In genomic region chr5:65435363-65435805, GRCm38 (mm10) we compare ENCODE assay signal across 9 mouse cellular contexts. TPM values are rescaled to one million over a fixed set of nuclear protein-coding genes. Genes with fewer than 3 reads are reported as not detected.
DNase-seq lines count a peak whose midpoint lies in the region; ATAC-seq and TF ChIP-seq lines count a peak whose summit lies in the region.
"Had no signal": no experiment of that assay in that cellular context is flagged by ENCODE, and none has a peak within 500 bp of the region (broad histone marks: within the 10 kb centered on the region; RNA-seq: fewer than 3 reads in every experiment).

No protein-coding gene starts in this region.

- no peaks in the 10 kb centered on the region for H3K27me3 ChIP-seq in heart, embryonic 14.5 days (ENCODE audit: control insufficient read depth, insufficient read depth, low read length)
- peaks cover 53% of the 10 kb centered on the region for H3K27me3 ChIP-seq in E14TG2a.4 (ENCODE audit: insufficient read depth, low read length)
- H3K27me3 ChIP-seq in forebrain, embryonic 10.5 days (ENCODE audit: poor library complexity, severe bottlenecking) = no peaks in the 10 kb centered on the region
- no peaks in the 10 kb centered on the region for H3K27me3 ChIP-seq in liver, embryonic 14.5 days (ENCODE audit: control insufficient read depth, insufficient read depth, low read length)

- no peak for ATAC-seq in heart, embryonic 14.5 days (ENCODE audit: insufficient number of reproducible peaks, insufficient read depth, low FRiP score, low read depth)
- no peak for ATAC-seq in liver, embryonic 14.5 days (ENCODE audit: insufficient read depth)

- under 1% methylated on average over 47 of the region's 47 CpGs for WGBS in heart, embryonic 14.5 days
- WGBS in forebrain, embryonic 10.5 days = under 1% methylated on average over 47 of the region's 47 CpGs
- 1% methylated on average over 42 of the region's 47 CpGs for WGBS in liver, embryonic 14.5 days (ENCODE audit: insufficient replicate concordance)

- no peak for TF ChIP-seq CTCF in E14TG2a.4 (conservative IDR thresholded peaks at IDR 0.05; ENCODE audit: low read length)
- no peak for TF ChIP-seq CTCF in liver, embryonic 14.5 days (IDR thresholded peaks at IDR 0.05; ENCODE audit: low read depth)

- TF ChIP-seq EP300 in liver, embryonic 14.5 days (IDR thresholded peaks at IDR 0.05; ENCODE audit: low read depth) = no peak

- H3K4me1 ChIP-seq in heart, embryonic 14.5 days (ENCODE audit: control insufficient read depth in 2 of 2, insufficient read depth in 2 of 2, low read length in 2 of 2) = peaks cover 3 to 22% of the 10 kb centered on the region in 2 experiments; a peak in 3 of 4 replicates
- H3K4me1 ChIP-seq in E14TG2a.4 (replicated peaks; ENCODE audit: low read depth, low read length) = peaks cover 22% of the 10 kb centered on the region
- peaks cover 26% of the 10 kb centered on the region for H3K4me1 ChIP-seq in forebrain, embryonic 10.5 days
- H3K4me1 ChIP-seq in liver, embryonic 14.5 days (replicated peaks; ENCODE audit: control insufficient read depth in 2 of 2, insufficient read depth in 2 of 2, low read length in 1 of 2) = peaks cover 4 to 13% of the 10 kb centered on the region in 2 experiments

- peak overlapping the region; percentile 61 to 68 for H3K27ac ChIP-seq in heart, embryonic 14.5 days (replicated peaks in 1 of 2; ENCODE audit: control insufficient read depth in 1 of 2, insufficient read depth in 1 of 2, low read depth in 2 of 2, low read length in 2 of 2)
- H3K27ac ChIP-seq in forebrain, embryonic 10.5 days = peak overlapping the region; percentile 85
- no peak overlapping the region for H3K27ac ChIP-seq in liver, embryonic 14.5 days

- 0 out of 2 replicates have a peak, but pooled peaks cover 4% of the 10 kb centered on the region for H3K36me3 ChIP-seq in heart, embryonic 14.5 days (ENCODE audit: control insufficient read depth, insufficient read depth, low read length)
- no peaks in the 10 kb centered on the region for H3K36me3 ChIP-seq in E14TG2a.4 (ENCODE audit: insufficient read depth, low read length)
- 0 out of 2 replicates have a peak, but pooled peaks cover 2% of the 10 kb centered on the region for H3K36me3 ChIP-seq in forebrain, embryonic 10.5 days (replicated peaks)
- no peaks in the 10 kb centered on the region for H3K36me3 ChIP-seq in liver, embryonic 14.5 days (replicated peaks; ENCODE audit: control insufficient read depth, insufficient read depth, low read depth)

- peak overlapping the region; percentile 75 for H3K9ac ChIP-seq in heart, embryonic 14.5 days (ENCODE audit: low read length)
- peak overlapping the region; percentile 66 for H3K9ac ChIP-seq in liver, embryonic 14.5 days (replicated peaks)

- no peak for DNase-seq in heart, adult 11 months
- no peak for DNase-seq in forebrain, embryonic 10.5 days (ENCODE audit: extremely low spot score, low spot score)
- DNase-seq in liver, embryonic 14.5 days (ENCODE audit: low read depth in 3 of 3, low spot score in 3 of 3) = peak in 1 of 3 experiments; percentile 17
- no peak for DNase-seq in frontal cortex, postnatal 10 days (ENCODE audit: low spot score in 2 of 2)
- DNase-seq in right cerebral cortex, adult 2 months (ENCODE audit: low spot score in 2 of 2) = no peak
- no peak for DNase-seq in left cerebral cortex, postnatal 25 days (ENCODE audit: low spot score in 2 of 2)

- H3K4me2 ChIP-seq in heart, embryonic 14.5 days (ENCODE audit: low read length) = peak overlapping the region; percentile 83
- H3K4me2 ChIP-seq in liver, embryonic 14.5 days (ENCODE audit: low read depth) = peak overlapping the region; percentile 81

- H3K9me3 ChIP-seq in heart, embryonic 14.5 days (ENCODE audit: control insufficient read depth, low read length) = no peaks in the 10 kb centered on the region
- H3K9me3 ChIP-seq in E14TG2a.4 (ENCODE audit: low read length) = no peaks in the 10 kb centered on the region
- no peaks in the 10 kb centered on the region for H3K9me3 ChIP-seq in forebrain, embryonic 10.5 days
- no peaks in the 10 kb centered on the region for H3K9me3 ChIP-seq in liver, embryonic 14.5 days (ENCODE audit: control insufficient read depth, low read length)

- intact Hi-C loops in left cerebral cortex, postnatal 25 days (cut with DNase I) = loop anchor here (2.0 to 5.0 kb wide), 2 partner anchors 57 to 101 kb away; partner anchors contain the start of genes Gm43552, Smim14 and Ube2k

- H3K4me3 ChIP-seq in heart, embryonic 14.5 days (ENCODE audit: control insufficient read depth in 1 of 2, insufficient read depth in 1 of 2, low read depth in 1 of 2, low read length in 2 of 2) = peak overlapping the region; percentile 59 to 92
- peak overlapping the region; percentile 90 for H3K4me3 ChIP-seq in E14TG2a.4 (replicated peaks; ENCODE audit: low read length)
- peak overlapping the region; percentile 87 for H3K4me3 ChIP-seq in forebrain, embryonic 10.5 days
- peak overlapping the region; percentile 73 to 82 for H3K4me3 ChIP-seq in liver, embryonic 14.5 days (ENCODE audit: insufficient read depth in 1 of 2, low read depth in 2 of 2, low read length in 2 of 2)

RNA-seq across cellular contexts. Expression of gene Ugdh, which starts 0.4 kb away (rescaled TPM):
- 48.7 and 59.8 TPM in 2 replicates for polyA plus RNA-seq in heart, embryonic 14.5 days (2014; fragmentation: Nextera tagmentation; extraction: Ambion mirVana)
- 62.9 and 64.5 TPM in 2 replicates for polyA plus RNA-seq in forebrain, embryonic 10.5 days (2016; fragmentation: Nextera tagmentation; extraction: Ambion mirVana)
- 4.2 and 6.7 TPM in 2 replicates for polyA plus RNA-seq in liver, embryonic 14.5 days (2012; rRNA removed)
- 13.2 and 14.1 TPM in 2 replicates for polyA plus RNA-seq in liver, embryonic 14.5 days (2014; fragmentation: Nextera tagmentation; extraction: Ambion mirVana)
- total RNA-seq in left cerebral cortex, postnatal 25 days (2021) = 10 to 100 TPM; 23.9 to 29.7 TPM

RNA-seq across cellular contexts. Expression of gene Lias, which starts 44.1 kb away (rescaled TPM):
- polyA plus RNA-seq in heart, embryonic 14.5 days (2014; fragmentation: Nextera tagmentation; extraction: Ambion mirVana) = 58.5 and 60.3 TPM in 2 replicates
- 68.9 and 72.5 TPM in 2 replicates for polyA plus RNA-seq in forebrain, embryonic 10.5 days (2016; fragmentation: Nextera tagmentation; extraction: Ambion mirVana)
- 11.5 and 20.3 TPM in 2 replicates for polyA plus RNA-seq in liver, embryonic 14.5 days (2012; rRNA removed)
- 36.5 and 37.9 TPM in 2 replicates for polyA plus RNA-seq in liver, embryonic 14.5 days (2014; fragmentation: Nextera tagmentation; extraction: Ambion mirVana)
- 10 to 100 TPM; 33.3 to 33.4 TPM for total RNA-seq in left cerebral cortex, postnatal 25 days (2021)

RNA-seq across cellular contexts. Expression of gene Rpl9, which starts 44.1 kb away (rescaled TPM):
- polyA plus RNA-seq in heart, embryonic 14.5 days (2014; fragmentation: Nextera tagmentation; extraction: Ambion mirVana) = 681 and 773 TPM in 2 replicates
- polyA plus RNA-seq in forebrain, embryonic 10.5 days (2016; fragmentation: Nextera tagmentation; extraction: Ambion mirVana) = 993 and 1,007 TPM in 2 replicates
- 528 and 683 TPM in 2 replicates for polyA plus RNA-seq in liver, embryonic 14.5 days (2012; rRNA removed)
- 725 and 737 TPM in 2 replicates for polyA plus RNA-seq in liver, embryonic 14.5 days (2014; fragmentation: Nextera tagmentation; extraction: Ambion mirVana)
- total RNA-seq in left cerebral cortex, postnatal 25 days (2021) = 100 to 1,000 TPM; 655 to 668 TPM

RNA-seq across cellular contexts. Expression of gene Gm43552, which starts 57.2 kb away (rescaled TPM):
- not detected in 2 replicates for polyA plus RNA-seq in heart, embryonic 14.5 days (2014; fragmentation: Nextera tagmentation; extraction: Ambion mirVana)
- polyA plus RNA-seq in forebrain, embryonic 10.5 days (2016; fragmentation: Nextera tagmentation; extraction: Ambion mirVana) = not detected in 2 replicates
- polyA plus RNA-seq in liver, embryonic 14.5 days (2012; rRNA removed) = not detected in 2 replicates
- not detected in 2 replicates for polyA plus RNA-seq in liver, embryonic 14.5 days (2014; fragmentation: Nextera tagmentation; extraction: Ambion mirVana)
- not detected for total RNA-seq in left cerebral cortex, postnatal 25 days (2021)
- total RNA-seq: neutrophil, adult 5-6 weeks had no signal
